Mouse (Mus musculus) forelimb bud, embryonic 11.5 days (tissue): ENCODE results near the gene Neurl1a.

Experiments
- DNase-seq: peaks from one replicate; pipeline ENCODE4 v3.0.0-alpha.2; 2012; ENCODE audit warnings: low read depth, low spot score

The Neurl1a gene

DNA sequence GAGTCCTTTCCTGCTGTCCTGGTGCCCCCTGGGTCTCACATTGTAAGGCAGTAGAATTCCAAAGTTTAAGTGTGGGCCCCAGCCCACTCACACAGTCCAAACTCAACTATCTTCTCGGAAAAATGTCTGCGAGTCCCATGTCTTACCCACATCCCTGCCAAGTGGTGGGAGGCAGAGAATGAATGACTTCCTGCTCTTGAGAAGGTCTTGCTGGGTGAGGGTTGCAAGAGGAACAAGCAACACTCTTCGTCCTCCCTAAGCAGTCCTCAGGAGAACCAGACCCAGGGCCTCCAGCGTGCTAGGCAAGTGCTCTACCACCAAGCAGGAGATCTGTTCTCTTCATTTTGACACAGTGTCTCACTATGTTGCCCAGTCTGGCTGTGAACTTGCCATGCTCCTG, 63.6 kb downstream of the Neurl1a start:
- no peak for DNase-seq

DNA sequence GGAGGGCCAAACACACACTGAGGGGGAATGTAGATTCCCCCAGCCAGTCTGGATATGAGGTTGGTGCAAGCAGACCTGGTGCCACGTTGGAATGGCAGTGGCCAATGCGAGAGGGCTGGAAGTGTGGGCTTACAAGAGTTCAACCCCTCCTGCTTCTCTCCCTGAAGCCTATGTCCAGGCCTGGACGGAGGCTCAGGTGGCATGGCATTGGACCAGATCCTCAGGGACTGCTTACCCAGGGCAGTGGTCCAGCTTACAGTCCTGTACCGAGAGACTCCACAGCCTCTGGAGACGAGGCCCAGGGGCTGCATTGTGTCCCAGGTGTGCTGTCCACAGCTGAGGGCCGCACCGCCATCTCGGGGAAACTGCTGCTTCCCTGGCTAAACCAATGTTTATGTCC, 66.9 kb downstream of the Neurl1a start:
- DNase-seq, result no peak

DNA sequence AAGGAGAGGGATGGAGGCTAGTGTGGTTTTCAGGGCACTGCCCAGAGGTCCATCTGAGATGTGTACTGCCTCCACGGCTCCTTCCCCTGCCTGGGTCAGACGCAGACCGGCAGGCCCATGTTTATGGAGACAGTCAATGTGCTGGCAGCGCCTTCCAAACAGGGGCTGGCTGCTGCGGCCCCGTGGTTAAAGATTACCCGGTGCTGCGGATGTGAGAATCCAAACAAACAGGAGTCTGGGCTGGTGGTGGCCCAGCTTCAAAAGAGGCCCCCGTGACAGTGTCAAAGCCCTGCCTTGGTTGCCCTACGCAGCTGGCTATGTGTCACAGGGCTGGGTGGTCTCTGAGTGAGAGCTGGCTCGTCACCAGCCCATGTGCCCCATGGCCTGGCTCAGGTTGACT, 69.2 kb downstream of the Neurl1a start:
- DNase-seq, result no peak

DNA sequence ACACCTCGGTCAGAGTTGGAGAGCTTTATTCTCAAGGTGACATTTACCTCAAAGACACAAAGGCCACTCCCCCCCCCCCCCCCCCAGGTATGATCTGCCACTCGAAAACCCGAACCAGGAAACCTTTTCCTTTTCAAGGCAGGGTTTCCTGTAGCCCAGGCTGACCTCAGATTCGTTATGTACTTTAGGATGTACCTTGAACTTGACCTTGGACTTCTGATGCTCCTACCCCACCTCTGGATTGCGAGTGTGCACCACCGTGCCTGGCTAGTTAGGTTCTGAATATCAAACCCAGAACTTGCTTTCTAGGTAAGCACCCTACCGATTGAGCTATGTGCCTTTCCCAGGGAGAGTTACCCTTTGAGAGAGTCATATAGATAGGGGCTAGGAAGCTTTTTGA, 69.7 kb downstream of the Neurl1a start:
- DNase-seq, result no peak

DNA sequence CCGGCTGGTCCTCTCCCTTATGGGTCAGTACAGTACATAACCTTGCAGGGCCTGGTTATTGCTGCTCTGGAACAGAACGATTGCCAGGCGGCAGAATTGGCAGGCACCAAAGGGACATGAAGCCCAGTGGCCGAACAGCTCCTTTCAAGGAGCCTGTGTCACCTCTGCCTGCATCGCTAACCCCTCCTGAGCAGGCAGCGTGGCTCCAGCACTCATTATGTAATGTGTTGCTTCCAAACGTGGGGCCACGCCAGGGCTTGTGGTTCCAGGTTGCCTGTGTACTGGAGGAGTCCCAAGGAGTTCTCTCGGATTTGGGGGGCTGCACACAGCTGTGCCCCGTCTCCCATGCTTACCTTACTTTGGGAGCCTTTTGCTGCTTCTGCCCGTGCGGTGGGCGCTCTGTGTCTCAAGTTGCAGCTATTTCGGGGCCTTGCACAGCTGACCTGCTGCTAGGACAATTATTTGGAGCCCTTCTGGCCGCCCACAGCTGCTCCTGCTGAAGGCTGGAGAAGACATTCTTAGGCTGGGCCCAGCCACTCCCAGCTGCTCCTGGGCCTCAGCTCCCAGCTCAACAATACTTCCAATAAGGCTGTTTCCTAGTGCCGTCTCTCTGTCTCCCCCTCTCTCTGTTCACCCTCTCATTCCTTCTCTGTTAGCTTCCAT, 70.4 kb downstream of the Neurl1a start:
- DNase-seq, result no peak

GRCm38 (mm10) chr19:47250931-47251330, 72.3 kb downstream of the Neurl1a start:
- DNase-seq, result no peak

- DNase-seq, result peak; percentile 37
Observed at GRCm38 (mm10) chr19:47253053-47253628, 74.5 kb downstream of the Neurl1a start.

GRCm38 (mm10) chr19:47255036-47255435, 76.4 kb downstream of the Neurl1a start:
- no peak for DNase-seq

- DNase-seq, result no peak
Observed at GRCm38 (mm10) chr19:47255919-47256318, 77.3 kb downstream of the Neurl1a start.

DNA sequence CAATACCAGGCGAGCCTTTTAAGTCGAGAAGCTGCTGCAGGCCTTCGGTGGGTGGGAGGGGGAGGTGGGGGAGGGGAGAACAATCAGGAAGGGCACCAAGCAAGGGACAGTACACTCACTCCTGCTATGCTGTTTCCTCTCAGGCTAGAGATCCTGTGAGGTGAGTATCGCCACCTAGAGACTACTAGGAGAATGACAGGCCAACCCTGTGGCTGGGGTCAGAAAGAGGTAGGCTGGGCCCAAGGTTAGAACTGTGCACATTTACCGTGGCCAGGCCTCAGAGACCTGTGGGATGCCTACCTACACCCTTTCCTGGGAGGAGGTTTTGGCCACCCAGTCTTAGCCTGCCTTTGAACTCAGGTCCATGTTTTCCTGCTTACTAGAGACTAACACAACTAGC, 81.0 kb downstream of the Neurl1a start:
- peak; percentile 56 for DNase-seq

- no peak for DNase-seq
Observed at GRCm38 (mm10) chr19:47261196-47261595, 82.6 kb downstream of the Neurl1a start.

- no peak for DNase-seq
Observed at GRCm38 (mm10) chr19:47263621-47264020, 85.0 kb downstream of the Neurl1a start.

DNA sequence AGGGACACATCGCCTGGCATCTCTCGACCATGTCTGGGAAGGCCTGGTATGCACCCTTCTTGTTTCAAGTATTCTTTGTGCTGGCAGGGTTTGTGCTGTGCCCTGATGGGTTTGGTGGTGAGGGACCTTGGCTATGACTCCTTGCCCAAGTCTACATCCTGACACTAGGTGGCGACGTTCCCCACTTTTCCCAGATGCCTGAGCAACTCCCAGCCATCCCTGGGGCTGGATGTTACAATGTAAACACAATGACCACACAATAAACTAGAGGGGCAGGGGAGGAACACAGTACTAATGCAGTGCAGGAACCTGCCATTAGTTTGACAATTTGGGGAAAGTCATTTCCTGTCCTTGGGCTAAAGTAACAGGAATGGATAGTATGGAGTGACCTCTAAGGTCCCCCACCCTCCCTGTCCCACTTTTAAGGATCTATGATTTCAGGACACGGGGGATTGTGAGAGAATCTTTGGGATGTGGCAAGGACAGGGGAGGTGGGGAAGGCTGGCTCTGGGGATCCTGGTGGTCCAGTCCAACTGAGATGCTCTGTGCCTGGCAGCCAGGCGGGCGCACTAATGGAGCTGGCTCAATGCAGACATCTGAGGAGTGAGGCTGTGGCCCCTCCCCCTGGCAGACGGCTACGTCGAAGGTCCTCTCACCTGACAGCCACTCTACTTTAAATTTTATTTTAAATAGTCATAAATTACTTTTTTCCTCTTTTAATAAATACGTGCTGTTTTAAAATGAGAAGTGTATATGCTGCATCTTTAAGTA, 85.9 kb downstream of the Neurl1a start:
- peak; percentile 79 for DNase-seq

DNA sequence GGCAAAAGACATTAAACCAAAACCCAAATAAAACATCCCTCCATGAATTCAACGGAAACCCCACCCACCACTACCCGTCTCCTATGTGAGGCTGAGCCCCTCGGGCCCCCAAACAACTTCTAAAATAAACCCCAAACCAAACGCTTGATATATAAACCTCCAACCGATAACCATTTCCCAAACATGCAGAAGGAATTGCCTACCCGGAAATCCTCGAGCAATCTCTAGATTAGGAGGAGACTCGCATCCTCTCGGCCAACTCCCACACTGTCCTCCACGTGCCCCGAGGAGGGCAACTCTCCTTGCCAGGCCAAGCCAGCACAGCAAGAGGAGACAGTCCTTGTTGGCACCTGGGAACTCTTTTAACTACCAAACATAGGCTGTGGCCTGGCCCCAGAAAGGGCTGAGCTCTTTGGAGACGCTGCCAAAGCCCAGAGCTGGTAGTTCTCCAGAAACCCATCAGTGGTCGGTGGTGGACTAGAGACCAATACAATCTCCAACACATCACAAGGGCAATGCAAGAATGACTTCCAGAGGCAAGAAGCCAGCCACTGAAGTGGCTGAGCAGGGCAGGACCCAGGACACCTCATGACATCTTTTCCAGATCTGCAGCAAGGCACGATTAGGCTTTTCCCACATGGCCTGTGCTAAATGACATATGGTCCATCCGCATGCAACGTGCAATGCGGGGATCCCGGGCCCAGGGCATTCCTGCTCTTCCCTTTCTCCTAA, 87.6 kb downstream of the Neurl1a start:
- no peak for DNase-seq

- no peak for DNase-seq
Observed at GRCm38 (mm10) chr19:47267066-47267465, 88.4 kb downstream of the Neurl1a start.

- peak; percentile 35 for DNase-seq
Observed at GRCm38 (mm10) chr19:47269729-47270128, 91.1 kb downstream of the Neurl1a start.

DNA sequence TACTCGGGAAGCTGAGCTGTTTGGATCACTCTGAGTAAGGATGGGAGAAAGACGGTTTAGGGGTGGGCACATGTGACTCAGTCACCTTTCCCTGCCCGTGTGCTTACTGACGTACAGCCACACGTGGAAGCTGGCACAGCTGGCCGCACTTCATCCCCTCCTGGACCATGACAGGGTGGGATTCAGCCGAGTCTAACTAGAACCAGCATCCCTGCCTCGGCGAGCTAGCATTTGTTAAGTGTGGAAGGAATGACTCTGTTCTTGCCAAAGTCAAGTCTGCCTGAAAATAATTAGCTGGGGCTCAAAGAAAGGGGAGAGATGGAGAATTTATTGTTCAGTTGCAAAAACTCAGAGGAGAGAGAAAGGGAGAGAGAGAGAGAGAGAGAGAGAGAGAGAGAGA, 91.9 kb downstream of the Neurl1a start:
- no peak for DNase-seq

DNA sequence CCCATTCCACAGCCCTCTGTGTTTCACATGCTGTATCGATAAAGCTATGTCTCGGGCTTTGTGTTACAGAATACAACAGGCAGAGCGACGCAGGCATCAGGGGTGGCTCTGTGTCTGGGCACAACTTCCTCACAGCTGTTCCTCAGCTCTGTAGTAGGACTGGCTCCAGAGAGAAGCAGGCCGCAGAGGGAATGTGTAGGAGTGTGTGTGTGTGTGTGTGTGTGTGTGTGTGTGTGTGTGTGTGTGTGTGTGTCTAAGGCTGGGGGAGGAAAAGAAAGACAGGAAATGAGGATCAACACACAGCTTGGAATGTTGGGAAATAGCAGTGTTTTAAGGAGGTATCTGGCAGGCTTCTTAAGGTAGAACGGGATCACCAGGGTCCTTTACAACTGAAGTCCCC, 98.1 kb downstream of the Neurl1a start:
- no peak for DNase-seq

DNA sequence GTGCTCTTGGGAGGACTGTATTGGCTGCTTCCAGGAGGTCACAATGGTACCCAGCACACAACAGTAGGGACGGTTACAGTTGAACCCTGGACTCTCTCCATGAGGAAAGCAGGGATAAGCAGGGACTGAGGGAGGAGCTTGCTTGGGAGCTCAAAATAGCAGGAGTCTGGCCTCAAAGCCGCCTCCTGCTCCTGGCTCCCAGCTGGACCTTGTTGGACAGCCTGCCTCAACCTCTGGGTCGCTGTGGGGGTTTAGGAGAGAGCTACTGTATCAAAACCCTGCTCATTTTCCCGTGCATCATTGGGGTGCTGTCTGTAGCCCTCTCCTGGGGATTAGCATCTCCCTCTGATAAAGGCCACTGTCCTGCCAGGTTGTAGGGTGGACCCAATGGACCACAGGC, 100.8 kb downstream of the Neurl1a start:
- DNase-seq, result no peak

- DNase-seq, result no peak
Observed at GRCm38 (mm10) chr19:47279788-47280532, 101.3 kb downstream of the Neurl1a start.

- no peak for DNase-seq
Observed at GRCm38 (mm10) chr19:47280894-47281293, 102.3 kb downstream of the Neurl1a start.

DNA sequence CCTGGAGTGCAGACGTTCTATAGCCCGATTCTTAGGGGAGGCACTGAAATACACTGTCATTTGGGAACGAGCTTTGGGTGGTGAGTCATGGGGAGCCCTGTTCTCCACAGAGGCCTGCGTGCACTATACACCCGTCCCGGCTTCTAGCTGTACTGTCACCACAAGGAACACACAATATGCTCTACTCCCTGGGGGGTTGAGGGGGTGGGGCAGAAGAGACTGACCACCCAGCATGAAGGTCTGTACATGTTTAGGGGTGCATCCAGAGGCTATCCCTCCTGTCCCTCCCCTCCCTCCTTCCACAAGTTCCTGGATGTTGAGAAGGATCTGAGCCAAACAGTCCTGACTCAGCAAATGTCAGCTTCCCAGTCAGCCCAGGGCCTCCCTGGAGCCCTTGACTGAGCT, 103.4 kb downstream of the Neurl1a start:
- no peak for DNase-seq
